Mouse (Mus musculus): Measurements from ENCODE around the gene Arhgdib.

DNA sequence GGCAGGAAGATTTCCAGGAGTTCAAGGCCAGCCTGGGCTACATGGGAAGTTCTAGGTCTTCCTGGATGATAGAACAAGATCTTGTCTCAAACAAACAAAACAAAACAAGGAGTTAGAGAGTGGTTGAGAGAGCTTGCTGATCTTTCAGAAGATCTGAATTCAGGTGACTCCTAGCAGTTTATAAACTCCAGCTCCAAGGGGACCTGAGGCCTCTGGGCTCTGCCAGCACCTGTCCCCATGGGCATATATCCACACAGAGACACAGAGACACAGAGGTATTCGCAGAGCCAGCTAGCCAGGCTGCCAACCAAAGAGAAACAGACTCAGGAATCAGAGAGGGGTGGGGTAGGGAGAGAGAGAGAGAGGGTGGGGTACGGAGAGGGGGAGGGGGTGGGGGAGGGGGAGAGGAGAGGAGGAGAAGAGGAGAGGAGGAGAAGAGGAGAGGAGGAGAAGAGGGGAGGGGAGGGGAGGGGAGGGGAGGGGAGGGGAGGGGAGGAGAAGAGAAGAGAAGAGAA, 28.9 kb downstream of the Arhgdib start:
- TF ChIP-seq POLR2A (IDR thresholded peaks at IDR 0.05; ENCODE audit: insufficient read depth, low read depth, low read length) (no peak), CTCF (IDR thresholded peaks at IDR 0.05) (no peak)

Measured in heart, adult 2 months (tissue).